Mouse (Mus musculus) heart, postnatal 0 days (tissue): ENCODE results near the gene Fkbp4.

Experiments
- CTCF ChIP-seq: IDR thresholded peaks from 2 replicates; pipeline ENCODE4 v1.5.1; 2016; ENCODE audit warnings: antibody characterized with exemption, control low read depth, low read depth
- EP300 ChIP-seq: IDR thresholded peaks from 2 replicates; pipeline ENCODE4 v1.6.1; 2016; ENCODE audit warnings: antibody characterized with exemption, low read depth

- TF ChIP-seq CTCF (no peak), EP300 (no peak)
Observed at GRCm38 (mm10) chr6:128440238-128440637, 1.8 kb upstream of the Fkbp4 start.
